12 mouse cellular contexts compared by ENCODE assay signal in genomic region chr12:82477826-82478225, GRCm38 (mm10).
DNase-seq lines count a peak whose midpoint lies in the region; ATAC-seq and TF ChIP-seq lines count a peak whose summit lies in the region.
"Had no signal": no experiment of that assay in that cellular context is flagged by ENCODE, and none has a peak within 500 bp of the region (broad histone marks: within the 10 kb centered on the region; RNA-seq: fewer than 3 reads in every experiment).

No protein-coding gene starts in this region.

- 36% methylated on average over 5 of the region's 5 CpGs for WGBS in heart, embryonic 14.5 days
- WGBS in hindbrain, embryonic 11.5 days, result 16% methylated on average over 5 of the region's 5 CpGs
- 16% methylated on average over 5 of the region's 5 CpGs for WGBS in midbrain, embryonic 12.5 days

- peaks cover 23 to 27% of the 10 kb centered on the region in 2 experiments for H3K4me1 ChIP-seq in heart, embryonic 14.5 days (ENCODE audit: control insufficient read depth in 2 of 2, insufficient read depth in 2 of 2, low read length in 2 of 2)
- peaks cover 5% of the 10 kb centered on the region; the same call in 1 of the 2 replicates for H3K4me1 ChIP-seq in hindbrain, embryonic 11.5 days (replicated peaks; ENCODE audit: control insufficient read depth, insufficient read depth, low read length)
- H3K4me1 ChIP-seq in midbrain, embryonic 12.5 days, result peaks cover 16% of the 10 kb centered on the region
- H3K4me1 ChIP-seq: lung, embryonic 15.5 days had no signal

- H3K4me2 ChIP-seq in heart, embryonic 14.5 days (ENCODE audit: low read length), result peak overlapping the region; percentile 23; the same call in 1 of the 2 replicates
- H3K4me2 ChIP-seq in hindbrain, embryonic 11.5 days (replicated peaks; ENCODE audit: low read depth, low read length), result no peak overlapping the region
- no peak overlapping the region for H3K4me2 ChIP-seq in midbrain, embryonic 12.5 days (replicated peaks)
- H3K4me2 ChIP-seq: forebrain, embryonic 12.5 days; lung, embryonic 15.5 days had no signal

- TF ChIP-seq POLR2A in brain, embryonic 14.5 days (IDR thresholded peaks at IDR 0.05; ENCODE audit: borderline replicate concordance, extremely low read depth, insufficient read depth, insufficient read length, poor library complexity, severe bottlenecking), result no peak

- H3K4me3 ChIP-seq in heart, embryonic 14.5 days (ENCODE audit: control insufficient read depth in 1 of 2, insufficient read depth in 1 of 2, low read depth in 1 of 2, low read length in 2 of 2), result no peak overlapping the region
- H3K4me3 ChIP-seq in hindbrain, embryonic 11.5 days (ENCODE audit: low read depth, low read length), result no peak overlapping the region
- no peak overlapping the region for H3K4me3 ChIP-seq in midbrain, embryonic 12.5 days
- H3K4me3 ChIP-seq: forebrain, embryonic 12.5 days; lung, embryonic 15.5 days; myocyte had no signal

- intact Hi-C loops in heart, postnatal 14 days (cut with DNase I), result loop anchor here (10.0 kb wide), 1 partner anchor 683 kb away; no protein-coding TSS in a partner anchor

- no peaks in the 10 kb centered on the region for H3K27me3 ChIP-seq in heart, embryonic 14.5 days (ENCODE audit: control insufficient read depth, insufficient read depth, low read length)
- H3K27me3 ChIP-seq in hindbrain, embryonic 11.5 days (ENCODE audit: control insufficient read depth, insufficient read depth, low read length), result no peaks in the 10 kb centered on the region; the same call in 1 of the 2 replicates
- H3K27me3 ChIP-seq in midbrain, embryonic 12.5 days, result peaks cover 5% of the 10 kb centered on the region; the same call in 1 of the 2 replicates
- H3K27me3 ChIP-seq: CH12.LX; lung, embryonic 15.5 days had no signal

- peak overlapping the region; percentile 8 to 37; a peak in 3 of 4 replicates for H3K27ac ChIP-seq in heart, embryonic 14.5 days (replicated peaks in 1 of 2; ENCODE audit: control insufficient read depth in 1 of 2, insufficient read depth in 1 of 2, low read depth in 2 of 2, low read length in 2 of 2)
- H3K27ac ChIP-seq in hindbrain, embryonic 11.5 days (ENCODE audit: low read depth, low read length), result peak overlapping the region; percentile 53
- H3K27ac ChIP-seq in midbrain, embryonic 12.5 days (replicated peaks), result peak overlapping the region; percentile 1; the same call in 1 of the 2 replicates
- H3K27ac ChIP-seq: forebrain, embryonic 12.5 days; lung, embryonic 15.5 days had no signal

- H3K9ac ChIP-seq in heart, embryonic 14.5 days (ENCODE audit: low read length), result no peak overlapping the region
- no peak overlapping the region for H3K9ac ChIP-seq in hindbrain, embryonic 11.5 days (ENCODE audit: low read depth, low read length)
- 0 out of 2 replicates have a peak overlapping the region, but pooled peaks have one; percentile 0 for H3K9ac ChIP-seq in midbrain, embryonic 12.5 days (replicated peaks)
- H3K9ac ChIP-seq: lung, embryonic 15.5 days had no signal

- TF ChIP-seq CTCF in brain, embryonic 14.5 days (IDR thresholded peaks at IDR 0.05; ENCODE audit: borderline replicate concordance, extremely low read depth, insufficient read depth, insufficient read length), result no peak

- ATAC-seq in heart, embryonic 14.5 days (ENCODE audit: insufficient number of reproducible peaks, insufficient read depth, low FRiP score, low read depth), result no peak
- no peak for ATAC-seq in hindbrain, embryonic 11.5 days (ENCODE audit: low FRiP score)
- no peak for ATAC-seq in midbrain, embryonic 12.5 days (ENCODE audit: low FRiP score, low read depth)

- H3K9me3 ChIP-seq in heart, embryonic 14.5 days (ENCODE audit: control insufficient read depth, low read length), result no peaks in the 10 kb centered on the region
- H3K9me3 ChIP-seq in hindbrain, embryonic 11.5 days (ENCODE audit: control insufficient read depth, low read length), result no peaks in the 10 kb centered on the region
- no peaks in the 10 kb centered on the region for H3K9me3 ChIP-seq in midbrain, embryonic 12.5 days
- H3K9me3 ChIP-seq: forebrain, embryonic 12.5 days; lung, embryonic 15.5 days had no signal

- H3K36me3 ChIP-seq in heart, embryonic 14.5 days (ENCODE audit: control insufficient read depth, insufficient read depth, low read length), result no peaks in the 10 kb centered on the region
- H3K36me3 ChIP-seq in hindbrain, embryonic 11.5 days (ENCODE audit: control insufficient read depth, insufficient read depth, low read length), result no peaks in the 10 kb centered on the region
- no peaks in the 10 kb centered on the region for H3K36me3 ChIP-seq in midbrain, embryonic 12.5 days
- H3K36me3 ChIP-seq: forebrain, embryonic 12.5 days; lung, embryonic 15.5 days had no signal

- no peak for DNase-seq in heart, postnatal 14 days
- DNase-seq in brain, embryonic 14.5 days (ENCODE audit: low read depth), result peak; percentile 38
- peak; percentile 30 for DNase-seq in hindbrain, embryonic 11.5 days (ENCODE audit: low spot score)
- DNase-seq in adrenal gland, adult 8-10 months, result no peak
- no peak for DNase-seq in cerebellum, postnatal 4 days (ENCODE audit: low spot score in 2 of 2)
- DNase-seq: cerebellum, postnatal 25 days had no signal

Comparison
In these comparisons a context has a peak if more than half of its experiments do, and no peak if none do; other contexts are left out.
1. H3K27ac ChIP-seq: peak in every context shown above with its lines; median percentile 53 in hindbrain, embryonic 11.5 days; 22 in heart, embryonic 14.5 days; 1 in midbrain, embryonic 12.5 days.
2. DNase-seq: peak in brain, embryonic 14.5 days (single experiment) and hindbrain, embryonic 11.5 days (single experiment); none in heart, postnatal 14 days (0 of 2), adrenal gland, adult 8-10 months (single experiment) and cerebellum, postnatal 4 days (0 of 2).